Mouse (Mus musculus): Measurements from ENCODE around the gene Clca3b.
A peak's percentile ranks its signal among the peaks of the same experiment; 100 is the strongest.
"Not testable (repeated sequence)": the region's sequence is repeated elsewhere in the genome, so short reads cannot be mapped to it uniquely, and the experiment has no call there.

Gene Clca3b

GRCm38 (mm10) chr3:144849014-144849556 lies at the start of gene Clca3b:
Gene Clca3b, minus strand, starts transcription at chr3:144849357.
- not testable (repeated sequence) for DNase-seq (ENCODE audit: low spot score)

GRCm38 (mm10) chr3:144897042-144897678 lies 48.0 kb upstream of the Clca3b start:
- no peak for DNase-seq (ENCODE audit: low spot score)

- DNase-seq (ENCODE audit: low spot score): no peak
Observed at GRCm38 (mm10) chr3:144890246-144890758, 41.1 kb upstream of the Clca3b start.

- DNase-seq (ENCODE audit: low spot score): no peak
Observed at GRCm38 (mm10) chr3:144886957-144887356, 37.8 kb upstream of the Clca3b start.

- DNase-seq (ENCODE audit: low spot score): not testable (repeated sequence)
Observed at GRCm38 (mm10) chr3:144872012-144872411, 22.9 kb upstream of the Clca3b start.

GRCm38 (mm10) chr3:144849584-144849983 lies 427 bp upstream of the Clca3b start:
- DNase-seq (ENCODE audit: low spot score): no peak

- DNase-seq (ENCODE audit: low spot score): no peak
Observed at GRCm38 (mm10) chr3:144827257-144827656, 21.9 kb downstream of the Clca3b start.

GRCm38 (mm10) chr3:144825151-144825550 lies 24.0 kb downstream of the Clca3b start:
- DNase-seq (ENCODE audit: low spot score): peak; percentile 40

- no peak for DNase-seq (ENCODE audit: low spot score)
Observed at GRCm38 (mm10) chr3:144823331-144823730, 25.8 kb downstream of the Clca3b start.

- no peak for DNase-seq (ENCODE audit: low spot score)
Observed at GRCm38 (mm10) chr3:144820632-144821031, 28.5 kb downstream of the Clca3b start.

GRCm38 (mm10) chr3:144819219-144819618 lies 29.9 kb downstream of the Clca3b start, which contains the start of gene Clca3a2:
Gene Clca3a2, minus strand, starts transcription at chr3:144819494.
- DNase-seq (ENCODE audit: low spot score): not testable (repeated sequence)

GRCm38 (mm10) chr3:144813336-144813735 lies 35.8 kb downstream of the Clca3b start:
- DNase-seq (ENCODE audit: low spot score): not testable (repeated sequence)

- DNase-seq (ENCODE audit: low spot score): no peak
Observed at GRCm38 (mm10) chr3:144811821-144812220, 37.3 kb downstream of the Clca3b start.

- not testable (repeated sequence) for DNase-seq (ENCODE audit: low spot score)
Observed at GRCm38 (mm10) chr3:144808153-144808925, 40.8 kb downstream of the Clca3b start.

- not testable (repeated sequence) for DNase-seq (ENCODE audit: low spot score)
Observed at GRCm38 (mm10) chr3:144806626-144807025, 42.5 kb downstream of the Clca3b start.

- DNase-seq (ENCODE audit: low spot score): no peak
Observed at GRCm38 (mm10) chr3:144801861-144802260, 47.3 kb downstream of the Clca3b start.

GRCm38 (mm10) chr3:144785181-144786148 lies 63.7 kb downstream of the Clca3b start:
- DNase-seq (ENCODE audit: low spot score): no peak
